Mouse (Mus musculus) megakaryocyte, embryonic 14.5 days (primary cell): ENCODE results near the gene Trp53i13. TPM values are rescaled to one million over a fixed set of nuclear protein-coding genes. Genes with fewer than 3 reads are reported as not detected.

ENCODE experiments used
- H3K27me3 ChIP-seq: replicated peaks from 2 replicates; pipeline ENCODE3; 2012; ENCODE audit warnings: inconsistent platforms
- H3K36me3 ChIP-seq: replicated peaks from 2 replicates; pipeline ENCODE3; 2012; ENCODE audit warnings: low read length, inconsistent platforms, mixed read lengths
- H3K4me1 ChIP-seq: 2 replicates; pipeline ENCODE4 v1.6.1; 2012; ENCODE audit warnings: inconsistent platforms
- H3K4me3 ChIP-seq: replicated peaks from 2 replicates; pipeline ENCODE3; 2012; ENCODE audit warnings: moderate library complexity, mild to moderate bottlenecking, inconsistent platforms
- H3K9me3 ChIP-seq: 2 replicates; pipeline ENCODE4 v1.6.1; 2012; ENCODE audit warnings: inconsistent platforms
- FLI1 ChIP-seq: IDR thresholded peaks from 2 replicates; pipeline ENCODE4 v1.6.1; 2012; ENCODE audit warnings: low read length, inconsistent platforms, mixed read lengths
- GATA1 ChIP-seq: IDR thresholded peaks from 3 replicates; pipeline ENCODE4 v1.6.1; 2012; ENCODE audit warnings: mixed read lengths, low read length, inconsistent platforms, borderline replicate concordance
- polyA plus RNA-seq: library from polyadenylated mRNA; stranded (reverse); fragments of >175 nt; gene quantifications from 2 replicates; pipeline ENCODE4 v1.2.3, GENCODE M21; 2012; ENCODE audit warnings: low replicate concordance; ENCODE audit not compliant: insufficient read depth

The Trp53i13 gene
- polyA plus RNA-seq, 1 experiment = 22.3 TPM

GRCm38 (mm10) chr11:77476895-77477294 is 38.9 kb downstream of the Trp53i13 start:
- H3K4me1 ChIP-seq = peaks cover 6% of the 10 kb centered on the region; the same call in 1 of the 2 replicates
- H3K9me3 ChIP-seq = no peaks in the 10 kb centered on the region
- peaks cover 66% of the 10 kb centered on the region for H3K27me3 ChIP-seq
- peaks cover 7% of the 10 kb centered on the region for H3K36me3 ChIP-seq
- no peak overlapping the region for H3K4me3 ChIP-seq
- TF ChIP-seq FLI1 (no peak), GATA1 (no peak)

GRCm38 (mm10) chr11:77476216-77476615 is 39.6 kb downstream of the Trp53i13 start:
- no peaks in the 10 kb centered on the region; the same call in 1 of the 2 replicates for H3K4me1 ChIP-seq
- peaks cover 64% of the 10 kb centered on the region for H3K27me3 ChIP-seq
- H3K9me3 ChIP-seq = no peaks in the 10 kb centered on the region
- H3K36me3 ChIP-seq = peaks cover 8% of the 10 kb centered on the region
- H3K4me3 ChIP-seq = no peak overlapping the region
- TF ChIP-seq GATA1 (no peak), FLI1 (no peak)

GRCm38 (mm10) chr11:77472775-77473174 is 43.0 kb downstream of the Trp53i13 start:
- no peaks in the 10 kb centered on the region for H3K9me3 ChIP-seq
- H3K36me3 ChIP-seq = peaks cover 8% of the 10 kb centered on the region
- H3K4me3 ChIP-seq = no peak overlapping the region
- H3K27me3 ChIP-seq = peaks cover 76% of the 10 kb centered on the region
- peaks cover 6% of the 10 kb centered on the region for H3K4me1 ChIP-seq
- TF ChIP-seq GATA1 (no peak), FLI1 (no peak)

GRCm38 (mm10) chr11:77471407-77471806 is 44.4 kb downstream of the Trp53i13 start:
- Histone ChIP-seq H3K27me3 (peaks cover 76% of the 10 kb centered on the region), H3K4me3 (no peak overlapping the region)

GRCm38 (mm10) chr11:77468397-77468796 is 47.4 kb downstream of the Trp53i13 start:
- peaks cover 8% of the 10 kb centered on the region for H3K36me3 ChIP-seq

More at GRCm38 (mm10) chr11:77471407-77471806, 44.4 kb downstream of the Trp53i13 start:
- Histone ChIP-seq H3K4me1 (peaks cover 19% of the 10 kb centered on the region), H3K36me3 (peaks cover 8% of the 10 kb centered on the region), H3K9me3 (no peaks in the 10 kb centered on the region)
- TF ChIP-seq GATA1 (no peak), FLI1 (no peak)

GRCm38 (mm10) chr11:77467784-77468183 is 48.0 kb downstream of the Trp53i13 start:
- Histone ChIP-seq H3K27me3 (peaks cover 87% of the 10 kb centered on the region), H3K4me1 (peaks cover 34% of the 10 kb centered on the region), H3K4me3 (peak overlapping the region; percentile 92), H3K9me3 (no peaks in the 10 kb centered on the region), H3K36me3 (peaks cover 8% of the 10 kb centered on the region)
- no peak for TF ChIP-seq FLI1

More at GRCm38 (mm10) chr11:77468397-77468796, 47.4 kb downstream of the Trp53i13 start:
- Histone ChIP-seq H3K27me3 (peaks cover 87% of the 10 kb centered on the region), H3K4me1 (peaks cover 30% of the 10 kb centered on the region), H3K9me3 (no peaks in the 10 kb centered on the region), H3K4me3 (peak overlapping the region; percentile 29)
- TF ChIP-seq FLI1 = no peak
- TF ChIP-seq GATA1 = no peak

GRCm38 (mm10) chr11:77467157-77467556 is 48.6 kb downstream of the Trp53i13 start:
- Histone ChIP-seq H3K36me3 (peaks cover 4% of the 10 kb centered on the region), H3K4me1 (peaks cover 40% of the 10 kb centered on the region), H3K9me3 (no peaks in the 10 kb centered on the region), H3K4me3 (peak overlapping the region; percentile 92), H3K27me3 (peaks cover 87% of the 10 kb centered on the region)
- no peak for TF ChIP-seq FLI1
- TF ChIP-seq GATA1 = no peak

- no peaks in the 10 kb centered on the region for H3K36me3 ChIP-seq
- H3K4me3 ChIP-seq = peak overlapping the region; percentile 92
- TF ChIP-seq GATA1 (no peak), FLI1 (no peak)
These were observed 49.2 kb downstream of the Trp53i13 start for GRCm38 (mm10) chr11:77466544-77466943.

GRCm38 (mm10) chr11:77465111-77465510 is 50.7 kb downstream of the Trp53i13 start:
- no peaks in the 10 kb centered on the region for H3K36me3 ChIP-seq
- H3K4me3 ChIP-seq = no peak overlapping the region
- peaks cover 88% of the 10 kb centered on the region for H3K27me3 ChIP-seq
- H3K4me1 ChIP-seq = peaks cover 54% of the 10 kb centered on the region
- no peaks in the 10 kb centered on the region for H3K9me3 ChIP-seq
- no peak for TF ChIP-seq GATA1
- no peak for TF ChIP-seq FLI1

More at GRCm38 (mm10) chr11:77466544-77466943, 49.2 kb downstream of the Trp53i13 start:
- H3K4me1 ChIP-seq = peaks cover 46% of the 10 kb centered on the region
- peaks cover 90% of the 10 kb centered on the region for H3K27me3 ChIP-seq
- H3K9me3 ChIP-seq = no peaks in the 10 kb centered on the region

GRCm38 (mm10) chr11:77464684-77465083 is 51.1 kb downstream of the Trp53i13 start:
- H3K9me3 ChIP-seq = no peaks in the 10 kb centered on the region
- TF ChIP-seq GATA1 = no peak
- no peak for TF ChIP-seq FLI1
- H3K36me3 ChIP-seq = no peaks in the 10 kb centered on the region
- H3K4me3 ChIP-seq = no peak overlapping the region
- peaks cover 54% of the 10 kb centered on the region for H3K4me1 ChIP-seq
- peaks cover 88% of the 10 kb centered on the region for H3K27me3 ChIP-seq
